Mouse (Mus musculus) 3T3-L1 (cell line): Measurements from ENCODE around the gene Leng1.
A peak's percentile ranks its signal among the peaks of the same experiment; 100 is the strongest.

Source experiments
- DNase-seq: peaks from one replicate; pipeline ENCODE4 v3.0.0-alpha.2; 2015; ENCODE audit warnings: low read depth, low spot score

The Leng1 gene

DNA sequence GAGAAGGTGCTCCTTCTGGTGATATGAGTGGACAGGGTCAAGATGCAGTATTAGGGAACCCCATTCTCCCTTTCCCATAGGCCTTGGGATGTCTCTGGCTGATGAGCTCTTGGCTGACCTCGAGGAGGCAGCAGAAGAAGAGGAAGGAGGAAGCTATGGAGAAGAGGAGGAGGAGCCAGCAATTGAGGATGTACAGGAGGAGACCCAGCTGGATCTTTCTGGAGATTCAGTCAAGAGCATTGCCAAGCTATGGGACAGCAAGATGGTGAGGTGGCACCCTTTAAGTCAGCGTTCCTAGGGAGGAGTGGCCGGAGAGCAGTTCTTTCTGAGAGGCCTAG, 35.2 kb downstream of the Leng1 start:
- DNase-seq, result no peak

DNA sequence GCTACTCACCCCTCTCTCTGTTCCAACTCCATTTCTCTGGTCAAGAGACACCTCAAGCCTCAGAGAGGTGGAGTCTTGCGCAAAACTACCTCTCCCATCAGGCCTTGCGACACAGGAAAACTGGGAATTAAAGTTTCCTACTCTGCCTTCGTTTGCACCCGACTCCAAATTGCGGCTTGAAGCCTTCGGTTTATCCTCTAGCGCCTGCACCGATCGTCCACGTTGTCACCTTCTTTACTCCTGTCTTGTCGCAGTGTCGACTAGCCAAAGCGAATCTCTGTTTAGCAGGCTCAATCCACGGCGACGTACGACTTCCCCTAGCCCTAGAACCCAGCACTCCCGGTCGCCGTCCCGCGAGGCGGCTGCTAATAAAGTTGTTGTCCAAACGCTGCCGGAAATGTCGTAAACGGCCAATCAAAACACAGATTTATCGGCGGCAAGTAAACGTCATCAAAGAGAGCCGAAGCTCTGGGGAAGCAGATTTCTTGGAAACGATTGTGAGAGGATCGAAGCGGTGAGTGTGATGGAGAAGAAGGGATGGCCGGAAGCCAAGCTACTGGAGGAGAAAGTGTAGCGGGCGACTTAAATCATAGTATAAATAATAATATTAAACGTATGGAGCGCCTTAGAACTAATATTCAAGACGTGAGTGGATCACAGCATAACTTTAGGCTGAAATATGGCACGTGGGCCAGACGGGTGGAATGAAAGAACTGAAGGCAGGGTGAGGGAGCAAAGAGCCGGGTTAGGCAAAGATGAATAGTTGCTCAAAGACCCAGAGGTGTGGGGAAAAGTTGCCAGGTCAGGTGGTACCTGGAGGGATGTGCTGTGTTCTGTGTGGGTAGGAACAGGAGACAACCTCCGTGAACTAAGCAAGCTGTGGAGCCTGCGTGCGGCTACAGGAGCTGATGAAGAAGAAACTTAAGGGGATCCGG, 35.8 kb downstream of the Leng1 start, which contains the start of the genes Tfpt and Prpf31:
Gene Tfpt (minus strand): TSS at position 387 of the 935 bp plus-strand sequence.
Gene Prpf31 (plus strand): TSS at position 443 of the 935 bp plus-strand sequence.
- peak; percentile 94 for DNase-seq

- no peak for DNase-seq
These were observed 36.6 kb downstream of the Leng1 start for GRCm38 (mm10) chr7:3629030-3629429.

- DNase-seq, result peak; percentile 92
These were observed 48.2 kb downstream of the Leng1 start, which contains the start of gene Ndufa3 for GRCm38 (mm10) chr7:3617242-3617995. Ndufa3 (plus strand) TSS chr7:3617373.

DNA sequence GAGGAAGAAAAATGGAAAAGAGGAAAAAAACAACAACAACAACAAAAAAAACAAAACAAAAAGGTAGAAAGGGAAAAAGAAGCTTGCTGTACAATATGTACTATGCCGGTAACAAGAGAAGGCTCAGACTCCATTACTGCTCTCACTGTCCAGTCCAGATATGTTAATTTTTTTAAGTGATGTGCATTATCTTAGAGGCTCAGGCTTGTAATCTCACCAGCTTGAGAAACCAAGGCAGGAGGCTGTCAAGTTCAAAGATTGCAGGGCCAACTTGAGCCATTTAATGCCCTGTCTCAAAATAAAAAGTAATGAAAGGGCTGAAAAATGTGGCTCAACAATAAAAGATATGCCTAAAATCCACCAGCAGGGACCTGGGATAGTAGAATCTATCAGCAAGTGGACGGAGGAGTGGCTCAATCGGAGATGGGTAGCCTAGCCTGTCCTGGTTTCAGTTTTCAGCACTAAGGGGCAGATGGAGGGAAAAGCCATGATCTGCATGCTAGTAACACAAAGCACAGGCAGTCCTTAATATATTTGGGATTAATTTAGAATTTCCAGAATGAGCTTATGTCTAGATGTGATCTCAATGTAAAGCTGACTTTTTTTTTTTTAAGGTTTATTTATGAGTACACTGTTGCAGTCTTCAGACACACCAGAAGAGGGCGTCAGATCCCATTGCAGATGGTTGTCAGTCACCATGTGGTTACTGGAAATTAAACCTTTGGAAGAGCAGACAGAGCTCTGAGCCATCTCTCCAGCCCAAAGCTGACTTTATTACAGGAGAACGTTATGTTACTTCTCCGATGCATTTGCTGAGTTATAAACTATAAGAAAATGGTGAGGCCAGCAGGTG, 49.0 kb downstream of the Leng1 start:
- peak; percentile 2 for DNase-seq

GRCm38 (mm10) chr7:3616057-3616388, 49.6 kb downstream of the Leng1 start, which contains the start of gene Oscar:
Oscar (minus strand) TSS chr7:3616157.
- no peak for DNase-seq

- no peak for DNase-seq
These were observed 51.6 kb downstream of the Leng1 start for GRCm38 (mm10) chr7:3614021-3614420.

GRCm38 (mm10) chr7:3611006-3611405, 54.6 kb downstream of the Leng1 start:
- no peak for DNase-seq

- DNase-seq, result no peak
These were observed 55.2 kb downstream of the Leng1 start for GRCm38 (mm10) chr7:3610437-3610836.
